Mouse (Mus musculus) B cell, adult 62 days (primary cell): ENCODE results near the gene Lysmd2. TPM values are rescaled to one million over a fixed set of nuclear protein-coding genes. Genes with fewer than 3 reads are reported as not detected.

Experiments
- total RNA-seq: library from RNA; stranded (reverse); gene quantifications from 4 replicates; pipeline ENCODE4 v1.2.4, GENCODE M21; 2023

The Lysmd2 gene
- total RNA-seq = 1.3 to 2.7 TPM (median 2.3 TPM) in 4 replicates

GRCm38 (mm10) chr9:75625556-75626307 lies at the start of gene Lysmd2:
Lysmd2 (plus strand) TSS chr9:75625741.

GRCm38 (mm10) chr9:75610571-75611493 lies 14.7 kb upstream of the Lysmd2 start, which contains the start of gene Tmod2:
Tmod2 (minus strand) TSS chr9:75611325.

GRCm38 (mm10) chr9:75683426-75684191 lies 58.1 kb downstream of the Lysmd2 start, which contains the start of gene Scg3:
Scg3 (minus strand) TSS chr9:75684056.

Other genes with a start within 250 kb of the Lysmd2 start
- 91.8 to 126 TPM (median 107 TPM) in 4 replicates for gene Mapk6, start 215.7 kb upstream of the Lysmd2 start, total RNA-seq
- gene Leo1, start 184.2 kb upstream of the Lysmd2 start, total RNA-seq = 16.2 to 19.9 TPM (median 18.1 TPM) in 4 replicates
- 192 to 215 TPM (median 202 TPM) in 4 replicates for gene Tmod3, start 66.1 kb upstream of the Lysmd2 start, total RNA-seq
- gene Tmod2, start 14.4 kb upstream of the Lysmd2 start, total RNA-seq = 1.3 to 3.3 TPM (median 2.3 TPM) in 4 replicates
- not detected in 4 replicates for gene Scg3, start 58.3 kb downstream of the Lysmd2 start, total RNA-seq
- not detected in 4 replicates for gene Bmp5, start 149.6 kb downstream of the Lysmd2 start, total RNA-seq